Comparison of ENCODE assay signal across 13 mouse cellular contexts in genomic region chr4:107021464-107021863, GRCm38 (mm10). TPM values are rescaled to one million over a fixed set of nuclear protein-coding genes. Genes with fewer than 3 reads are reported as not detected.
A peak's percentile ranks its signal among the peaks of the same experiment; 100 is the strongest.
DNase-seq lines count a peak whose midpoint lies in the region; ATAC-seq lines count a peak whose summit lies in the region.
"Had no signal": no experiment of that assay in that cellular context is flagged by ENCODE, and none has a peak within 500 bp of the region (broad histone marks: within the 10 kb centered on the region; RNA-seq: fewer than 3 reads in every experiment).

No protein-coding gene starts in this region.

- no peaks in the 10 kb centered on the region for H3K9me3 ChIP-seq in forebrain, embryonic 15.5 days
- no peaks in the 10 kb centered on the region for H3K9me3 ChIP-seq in forebrain, embryonic 14.5 days (replicated peaks; ENCODE audit: control insufficient read depth, low read length)
- H3K9me3 ChIP-seq in midbrain, embryonic 12.5 days = no peaks in the 10 kb centered on the region
- no peaks in the 10 kb centered on the region for H3K9me3 ChIP-seq in midbrain, embryonic 11.5 days (ENCODE audit: control insufficient read depth, low read length)
- H3K9me3 ChIP-seq in hindbrain, embryonic 16.5 days (ENCODE audit: control insufficient read depth, low read length) = no peaks in the 10 kb centered on the region
- no peaks in the 10 kb centered on the region for H3K9me3 ChIP-seq in neural tube, embryonic 14.5 days (ENCODE audit: control insufficient read depth, low read length)
- H3K9me3 ChIP-seq: G1E; limb, embryonic 15.5 days had no signal

- ATAC-seq in forebrain, embryonic 15.5 days (replicated peaks) = no peak
- ATAC-seq in forebrain, embryonic 14.5 days = no peak
- no peak for ATAC-seq in midbrain, embryonic 12.5 days (ENCODE audit: low FRiP score, low read depth)
- no peak for ATAC-seq in midbrain, embryonic 11.5 days (ENCODE audit: low FRiP score)
- no peak for ATAC-seq in hindbrain, embryonic 16.5 days
- no peak for ATAC-seq in neural tube, embryonic 14.5 days (ENCODE audit: low read depth)

- no peak overlapping the region for H3K9ac ChIP-seq in forebrain, embryonic 15.5 days (replicated peaks)
- no peak overlapping the region for H3K9ac ChIP-seq in forebrain, embryonic 14.5 days (ENCODE audit: low read length)
- no peak overlapping the region for H3K9ac ChIP-seq in midbrain, embryonic 12.5 days (replicated peaks)
- H3K9ac ChIP-seq in midbrain, embryonic 11.5 days (ENCODE audit: low read length) = no peak overlapping the region; the same call in 1 of the 2 replicates
- no peak overlapping the region for H3K9ac ChIP-seq in hindbrain, embryonic 16.5 days (ENCODE audit: low read depth, low read length)
- H3K9ac ChIP-seq in neural tube, embryonic 14.5 days (replicated peaks; ENCODE audit: low read depth, low read length) = no peak overlapping the region
- H3K9ac ChIP-seq: limb, embryonic 15.5 days had no signal

- no peak for DNase-seq in forebrain, embryonic 14.5 days (ENCODE audit: low spot score)
- DNase-seq in midbrain, embryonic 11.5 days (ENCODE audit: low spot score, missing footprints) = no peak
- no peak for DNase-seq in cerebellum, postnatal 10 days
- DNase-seq in right cerebral cortex, adult 18-20 months = no peak
- DNase-seq: cerebellum, postnatal 25 days; heart, adult 18-20 months; layer of hippocampus, adult 9-11 months had no signal

- H3K27ac ChIP-seq in forebrain, embryonic 15.5 days (replicated peaks) = 0 out of 2 replicates have a peak overlapping the region, but pooled peaks have one; percentile 11
- no peak overlapping the region for H3K27ac ChIP-seq in forebrain, embryonic 14.5 days (ENCODE audit: low read depth, low read length)
- 0 out of 2 replicates have a peak overlapping the region, but pooled peaks have one; percentile 25 for H3K27ac ChIP-seq in midbrain, embryonic 12.5 days (replicated peaks)
- no peak overlapping the region; the same call in 1 of the 2 replicates for H3K27ac ChIP-seq in midbrain, embryonic 11.5 days (ENCODE audit: low read depth, low read length)
- 0 out of 2 replicates have a peak overlapping the region, but pooled peaks have one; percentile 6 for H3K27ac ChIP-seq in hindbrain, embryonic 16.5 days (ENCODE audit: low read depth, low read length)
- H3K27ac ChIP-seq in neural tube, embryonic 14.5 days (ENCODE audit: low read depth, low read length) = peak overlapping the region; percentile 12; the same call in 1 of the 2 replicates
- H3K27ac ChIP-seq: limb, embryonic 15.5 days had no signal

- 61% methylated on average over 3 of the region's 3 CpGs for WGBS in forebrain, embryonic 15.5 days
- WGBS in forebrain, embryonic 14.5 days = 57% methylated on average over 3 of the region's 3 CpGs
- WGBS in midbrain, embryonic 12.5 days = 60% methylated on average over 3 of the region's 3 CpGs
- 66% methylated on average over 3 of the region's 3 CpGs for WGBS in midbrain, embryonic 11.5 days
- WGBS in hindbrain, embryonic 16.5 days = 61% methylated on average over 3 of the region's 3 CpGs
- 70% methylated on average over 3 of the region's 3 CpGs for WGBS in neural tube, embryonic 14.5 days

- no peak overlapping the region for H3K4me3 ChIP-seq in forebrain, embryonic 15.5 days
- H3K4me3 ChIP-seq in forebrain, embryonic 14.5 days (ENCODE audit: low read depth, low read length) = no peak overlapping the region
- no peak overlapping the region for H3K4me3 ChIP-seq in midbrain, embryonic 12.5 days
- H3K4me3 ChIP-seq in midbrain, embryonic 11.5 days (ENCODE audit: low read depth, low read length) = no peak overlapping the region
- H3K4me3 ChIP-seq in hindbrain, embryonic 16.5 days (ENCODE audit: low read length) = no peak overlapping the region
- H3K4me3 ChIP-seq in neural tube, embryonic 14.5 days (ENCODE audit: low read depth, low read length) = no peak overlapping the region
- H3K4me3 ChIP-seq: limb, embryonic 15.5 days had no signal

- peaks cover 81% of the 10 kb centered on the region for H3K4me1 ChIP-seq in forebrain, embryonic 15.5 days
- peaks cover 31% of the 10 kb centered on the region for H3K4me1 ChIP-seq in forebrain, embryonic 14.5 days (ENCODE audit: control insufficient read depth, insufficient read depth, low read length)
- H3K4me1 ChIP-seq in midbrain, embryonic 12.5 days = peaks cover 89% of the 10 kb centered on the region
- H3K4me1 ChIP-seq in midbrain, embryonic 11.5 days (ENCODE audit: control insufficient read depth, insufficient read depth, low read length) = peaks cover 30% of the 10 kb centered on the region
- H3K4me1 ChIP-seq in hindbrain, embryonic 16.5 days (ENCODE audit: control insufficient read depth, insufficient read depth, low read depth, low read length) = peaks cover 59% of the 10 kb centered on the region
- peaks cover 72% of the 10 kb centered on the region for H3K4me1 ChIP-seq in neural tube, embryonic 14.5 days (ENCODE audit: control insufficient read depth, insufficient read depth, low read length)

- H3K4me2 ChIP-seq in forebrain, embryonic 15.5 days (replicated peaks) = no peak overlapping the region
- H3K4me2 ChIP-seq in forebrain, embryonic 14.5 days (ENCODE audit: low read length) = no peak overlapping the region
- H3K4me2 ChIP-seq in midbrain, embryonic 12.5 days (replicated peaks) = no peak overlapping the region
- no peak overlapping the region for H3K4me2 ChIP-seq in midbrain, embryonic 11.5 days
- no peak overlapping the region for H3K4me2 ChIP-seq in hindbrain, embryonic 16.5 days (ENCODE audit: low read length)
- no peak overlapping the region for H3K4me2 ChIP-seq in neural tube, embryonic 14.5 days (ENCODE audit: low read depth, low read length)
- H3K4me2 ChIP-seq: limb, embryonic 15.5 days had no signal

- no peaks in the 10 kb centered on the region for H3K36me3 ChIP-seq in forebrain, embryonic 15.5 days
- no peaks in the 10 kb centered on the region for H3K36me3 ChIP-seq in forebrain, embryonic 14.5 days (ENCODE audit: control insufficient read depth, insufficient read depth, low read length)
- 0 out of 2 replicates have a peak, but pooled peaks cover under 1% of the 10 kb centered on the region for H3K36me3 ChIP-seq in midbrain, embryonic 12.5 days
- no peaks in the 10 kb centered on the region; the same call in 1 of the 2 replicates for H3K36me3 ChIP-seq in midbrain, embryonic 11.5 days (ENCODE audit: control insufficient read depth, insufficient read depth, low read length)
- H3K36me3 ChIP-seq in hindbrain, embryonic 16.5 days (ENCODE audit: control insufficient read depth, insufficient read depth, low read length) = no peaks in the 10 kb centered on the region
- no peaks in the 10 kb centered on the region for H3K36me3 ChIP-seq in neural tube, embryonic 14.5 days (ENCODE audit: control insufficient read depth, insufficient read depth, low read length)

- H3K27me3 ChIP-seq in forebrain, embryonic 15.5 days = no peaks in the 10 kb centered on the region
- H3K27me3 ChIP-seq in forebrain, embryonic 14.5 days (replicated peaks; ENCODE audit: control insufficient read depth, insufficient read depth, low read length) = no peaks in the 10 kb centered on the region
- no peaks in the 10 kb centered on the region for H3K27me3 ChIP-seq in midbrain, embryonic 12.5 days
- H3K27me3 ChIP-seq in midbrain, embryonic 11.5 days (ENCODE audit: control insufficient read depth, insufficient read depth, low read length) = no peaks in the 10 kb centered on the region
- H3K27me3 ChIP-seq in hindbrain, embryonic 16.5 days (replicated peaks; ENCODE audit: control insufficient read depth, insufficient read depth, low read length) = no peaks in the 10 kb centered on the region
- H3K27me3 ChIP-seq in neural tube, embryonic 14.5 days (ENCODE audit: control insufficient read depth, insufficient read depth, low read length) = no peaks in the 10 kb centered on the region
- H3K27me3 ChIP-seq: limb, embryonic 15.5 days had no signal

RNA-seq across cellular contexts. Expression of gene Mrpl37, which starts 45.2 kb away (rescaled TPM):
- polyA plus RNA-seq in forebrain, embryonic 15.5 days (2015; fragmentation: Nextera tagmentation; extraction: Ambion mirVana) = 76.1 and 80.6 TPM in 2 replicates
- 94.0 and 95.6 TPM in 2 replicates for polyA plus RNA-seq in forebrain, embryonic 14.5 days (2014; fragmentation: Nextera tagmentation; extraction: Ambion mirVana)
- 91.0 and 91.9 TPM in 2 replicates for polyA plus RNA-seq in midbrain, embryonic 12.5 days (2016; fragmentation: Nextera tagmentation; extraction: Ambion mirVana)
- 106 and 112 TPM in 2 replicates for polyA plus RNA-seq in midbrain, embryonic 11.5 days (2014; fragmentation: Nextera tagmentation; extraction: Ambion mirVana)
- polyA plus RNA-seq in hindbrain, embryonic 16.5 days (2015; fragmentation: Nextera tagmentation; extraction: Ambion mirVana) = 83.2 and 86.8 TPM in 2 replicates
- 90.9 and 94.3 TPM in 2 replicates for polyA plus RNA-seq in neural tube, embryonic 14.5 days (2014; fragmentation: Nextera tagmentation; extraction: Ambion mirVana)

RNA-seq across cellular contexts. Expression of gene Cyb5rl, which starts 45.3 kb away (rescaled TPM):
- polyA plus RNA-seq in forebrain, embryonic 15.5 days (2015; fragmentation: Nextera tagmentation; extraction: Ambion mirVana) = 2.8 and 3.6 TPM in 2 replicates
- polyA plus RNA-seq in forebrain, embryonic 14.5 days (2014; fragmentation: Nextera tagmentation; extraction: Ambion mirVana) = 3.6 and 4.1 TPM in 2 replicates
- polyA plus RNA-seq in midbrain, embryonic 12.5 days (2016; fragmentation: Nextera tagmentation; extraction: Ambion mirVana) = 5.8 and 9.5 TPM in 2 replicates
- polyA plus RNA-seq in midbrain, embryonic 11.5 days (2014; fragmentation: Nextera tagmentation; extraction: Ambion mirVana) = 5.6 TPM in 2 replicates
- 4.4 and 4.7 TPM in 2 replicates for polyA plus RNA-seq in hindbrain, embryonic 16.5 days (2015; fragmentation: Nextera tagmentation; extraction: Ambion mirVana)
- polyA plus RNA-seq in neural tube, embryonic 14.5 days (2014; fragmentation: Nextera tagmentation; extraction: Ambion mirVana) = 2.7 and 4.8 TPM in 2 replicates

Comparison
In these comparisons a context has a peak if more than half of its experiments do, and no peak if none do; other contexts are left out.
1. H3K27ac ChIP-seq: peak in forebrain, embryonic 15.5 days (single experiment), midbrain, embryonic 12.5 days (single experiment), hindbrain, embryonic 16.5 days (single experiment) and neural tube, embryonic 14.5 days (single experiment); none in forebrain, embryonic 14.5 days (single experiment) and midbrain, embryonic 11.5 days (single experiment).